Mouse (Mus musculus) colon, adult 2 months (tissue): ENCODE data around the gene Dctn3. TPM values are rescaled to one million over a fixed set of nuclear protein-coding genes. Genes with fewer than 3 reads are reported as not detected.

ENCODE experiments used
- polyA plus RNA-seq: library from polyadenylated mRNA; depleted of rRNA; stranded (reverse); fragments of >200 nt; gene quantifications from 2 replicates; pipeline ENCODE4 v1.2.3, GENCODE M21; 2012; rRNA removed

The Dctn3 gene
- 67.8 and 69.7 TPM in 2 replicates for polyA plus RNA-seq

GRCm38 (mm10) chr4:41722918-41723351, at the start of gene Dctn3:
Gene Dctn3 (minus strand): TSS chr4:41723170.

GRCm38 (mm10) chr4:41755338-41756305, 32.7 kb upstream of the Dctn3 start, which contains the start of gene Sigmar1:
Gene Sigmar1 (minus strand): TSS chr4:41756157.

GRCm38 (mm10) chr4:41754797-41755337, 31.9 kb upstream of the Dctn3 start, which contains the start of gene Galt:
Gene Galt (plus strand): TSS chr4:41755228.

GRCm38 (mm10) chr4:41731052-41731765, 8.2 kb upstream of the Dctn3 start, which contains the start of gene Arid3c:
Gene Arid3c (minus strand): TSS chr4:41731142.

GRCm38 (mm10) chr4:41713197-41714067, 9.5 kb downstream of the Dctn3 start, which contains the start of gene Rpp25l:
Gene Rpp25l (minus strand): TSS chr4:41713534.

GRCm38 (mm10) chr4:41699783-41700182, 23.2 kb downstream of the Dctn3 start, which contains the start of gene Il11ra1:
Gene Il11ra1 (plus strand): TSS chr4:41699989.

GRCm38 (mm10) chr4:41696930-41697841, 25.8 kb downstream of the Dctn3 start, which contains the start of gene Cntfr:
Gene Cntfr (minus strand): TSS chr4:41697089.

Other genes starting within 250 kb of the Dctn3 start
- 11.0 and 12.8 TPM in 2 replicates for gene AI464131, start 220.1 kb downstream of the Dctn3 start, polyA plus RNA-seq
- 0.23 TPM in 1 of 2 replicates, not detected in the other for gene 1110017D15Rik, start 205.8 kb downstream of the Dctn3 start, polyA plus RNA-seq
- gene Fam219a, start 153.6 kb downstream of the Dctn3 start, polyA plus RNA-seq: 19.3 and 21.6 TPM in 2 replicates
- gene Dnaic1, start 153.4 kb downstream of the Dctn3 start, polyA plus RNA-seq: 10.2 and 10.7 TPM in 2 replicates
- gene Enho, start 82.8 kb downstream of the Dctn3 start, polyA plus RNA-seq: 30.3 and 41.0 TPM in 2 replicates
- gene Cntfr, start 26.1 kb downstream of the Dctn3 start, polyA plus RNA-seq: 2.7 and 3.0 TPM in 2 replicates
- gene Il11ra1, start 23.2 kb downstream of the Dctn3 start, polyA plus RNA-seq: 80.8 and 101 TPM in 2 replicates
- gene Rpp25l, start 9.6 kb downstream of the Dctn3 start, polyA plus RNA-seq: 71.4 and 75.4 TPM in 2 replicates
- not detected in 2 replicates for gene Arid3c, start 8.0 kb upstream of the Dctn3 start, polyA plus RNA-seq
- 104 and 114 TPM in 2 replicates for gene Galt, start 32.1 kb upstream of the Dctn3 start, polyA plus RNA-seq
- 164 and 177 TPM in 2 replicates for gene Sigmar1, start 33.0 kb upstream of the Dctn3 start, polyA plus RNA-seq
- 33.0 and 34.1 TPM in 2 replicates for gene Ccl27a, start 51.1 kb upstream of the Dctn3 start, polyA plus RNA-seq
- 11.0 and 12.9 TPM in 2 replicates for gene Gm21541, start 180.4 kb upstream of the Dctn3 start, polyA plus RNA-seq
- gene Gm20878, start 218.4 kb upstream of the Dctn3 start, polyA plus RNA-seq: 0.69 and 0.74 TPM in 2 replicates
- not detected in 2 replicates for gene Fam205a4, start 242.9 kb upstream of the Dctn3 start, polyA plus RNA-seq